Mouse (Mus musculus): Measurements from ENCODE around the gene Wnk2.

- TF ChIP-seq TAL1 (IDR thresholded peaks at IDR 0.05; ENCODE audit: low read length) (no peak), GATA1 (IDR thresholded peaks at IDR 0.05; ENCODE audit: low read length) (no peak)
These were observed 83.6 kb downstream of the Wnk2 start for GRCm38 (mm10) chr13:49064257-49064656.
